Mouse (Mus musculus): ENCODE measurements at regions not wholly inside any gene's neighbourhood (a gene's known extent, or its start where the extent isn't known, plus 50 kb on each side); places are given as distances from the start of the nearest gene placed in this dataset.

- DNase-seq (ENCODE audit: inconsistent ontology term): no peak
These were observed 150.3 kb downstream of the Rpl14 start for GRCm38 (mm10) chr9:120721451-120722123.

DNA sequence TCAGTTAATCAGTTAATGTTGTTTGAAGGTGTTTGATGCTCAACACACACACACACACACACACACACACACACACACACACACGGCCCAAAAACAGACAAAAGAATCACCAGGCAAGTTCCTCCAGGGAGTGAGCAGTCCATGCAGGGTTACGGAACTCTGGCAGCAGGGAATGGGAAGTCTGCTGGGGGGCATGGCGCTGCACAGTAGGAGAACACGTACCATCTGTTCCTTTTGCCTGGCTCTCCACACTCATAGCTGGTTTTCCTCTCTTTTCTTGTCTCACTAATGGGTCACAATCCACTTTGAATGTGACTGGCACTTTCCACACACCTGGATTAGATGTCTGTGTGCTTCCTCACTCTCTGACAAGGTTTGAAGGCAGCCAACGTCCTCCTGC lies 151.8 kb downstream of the Rpl14 start:
- no peak for DNase-seq (ENCODE audit: inconsistent ontology term)

- DNase-seq (ENCODE audit: inconsistent ontology term): no peak
These were observed 160.8 kb downstream of the Rpl14 start for GRCm38 (mm10) chr9:120731952-120732622.

DNA sequence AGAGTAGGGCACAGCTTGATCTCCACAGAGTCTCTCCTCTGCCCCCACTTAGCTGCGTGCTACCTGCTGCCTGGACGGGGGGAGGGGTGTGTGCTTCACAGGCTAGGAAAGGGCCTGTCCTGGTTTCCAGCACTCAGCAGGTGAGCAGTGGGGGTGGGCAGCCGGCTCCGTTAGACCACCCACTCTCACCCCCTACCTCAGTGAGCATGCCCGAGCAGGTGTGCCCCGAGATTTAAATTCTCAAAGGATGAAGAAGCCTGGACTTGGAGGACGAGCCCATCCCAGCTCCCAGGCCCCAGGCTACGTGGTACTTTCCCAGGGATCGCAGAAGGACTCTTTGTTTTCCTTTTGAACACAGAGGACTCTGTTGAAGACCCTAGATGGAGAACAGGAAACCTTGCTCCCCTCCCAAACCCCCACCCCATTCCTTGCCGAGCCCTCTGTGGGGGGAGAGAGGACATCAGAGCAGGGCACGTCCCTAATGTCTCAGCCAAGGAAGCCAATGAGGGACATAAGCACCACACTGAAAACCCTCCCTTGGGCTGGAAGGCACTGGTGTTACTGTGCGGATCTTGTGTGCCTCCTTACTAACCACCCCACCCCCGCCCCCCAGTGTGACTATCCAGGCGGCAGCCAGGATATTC lies 161.5 kb downstream of the Rpl14 start:
- DNase-seq (ENCODE audit: inconsistent ontology term): no peak

DNA sequence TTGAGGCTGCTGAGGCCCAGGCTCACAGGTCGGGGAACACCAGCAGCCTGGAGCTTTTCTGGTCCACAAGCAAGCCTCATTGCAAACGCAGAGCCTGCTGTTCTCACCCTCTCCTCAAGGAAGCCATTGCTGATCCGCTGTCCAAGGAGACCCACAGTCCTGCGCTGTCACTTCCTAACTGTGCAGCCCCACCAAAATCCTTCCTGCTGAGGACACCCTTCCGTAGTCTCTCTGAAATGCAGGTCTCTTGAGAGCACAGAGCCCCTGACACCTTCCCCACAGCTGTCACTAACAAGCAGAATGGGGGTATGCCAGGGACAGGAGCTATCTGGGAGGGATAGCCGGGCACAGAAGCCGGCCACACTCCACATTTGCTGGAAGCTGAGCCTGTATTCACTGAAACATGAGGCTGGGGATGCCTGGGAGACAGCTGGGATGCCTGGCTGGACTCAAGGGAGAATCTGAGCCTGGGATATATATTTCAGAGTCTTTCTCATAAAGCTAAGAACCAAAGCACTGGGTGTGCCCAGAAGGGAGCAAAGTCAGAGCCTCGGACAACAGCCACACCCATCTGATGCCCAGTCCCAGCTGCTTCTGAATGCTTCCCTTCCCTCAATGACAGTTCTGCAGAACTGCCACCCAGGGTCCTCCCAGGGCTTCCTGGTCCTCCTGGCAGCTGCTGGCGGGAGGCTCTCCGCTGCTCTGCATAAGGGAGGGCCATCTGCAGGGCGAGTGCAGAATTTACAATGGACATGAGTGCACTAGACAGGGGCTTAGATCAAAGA lies 162.6 kb downstream of the Rpl14 start:
- DNase-seq (ENCODE audit: inconsistent ontology term): peak; percentile 13

DNA sequence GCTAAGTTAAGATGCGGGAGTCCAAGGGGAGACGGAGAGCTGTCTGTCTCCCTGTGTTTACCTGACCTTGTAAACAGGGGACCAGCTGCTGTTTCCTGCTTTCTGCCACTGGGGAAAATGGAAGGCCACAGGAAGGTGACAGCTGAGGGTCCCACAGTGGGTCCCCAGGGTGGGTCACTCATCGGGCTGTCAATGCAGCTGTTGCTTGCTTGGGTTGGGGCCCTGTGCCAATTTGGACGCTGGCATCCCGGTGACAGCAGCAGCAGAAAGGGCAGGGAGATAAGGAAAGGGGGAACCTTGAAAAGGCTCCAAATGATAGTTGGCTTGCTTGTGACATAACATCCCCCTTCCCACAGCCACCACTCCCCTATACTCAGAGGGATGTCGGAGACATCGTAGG lies 164.0 kb downstream of the Rpl14 start:
- no peak for DNase-seq (ENCODE audit: inconsistent ontology term)

- no peak for DNase-seq (ENCODE audit: inconsistent ontology term)
These were observed 166.7 kb downstream of the Rpl14 start for GRCm38 (mm10) chr9:120737956-120738355.

DNA sequence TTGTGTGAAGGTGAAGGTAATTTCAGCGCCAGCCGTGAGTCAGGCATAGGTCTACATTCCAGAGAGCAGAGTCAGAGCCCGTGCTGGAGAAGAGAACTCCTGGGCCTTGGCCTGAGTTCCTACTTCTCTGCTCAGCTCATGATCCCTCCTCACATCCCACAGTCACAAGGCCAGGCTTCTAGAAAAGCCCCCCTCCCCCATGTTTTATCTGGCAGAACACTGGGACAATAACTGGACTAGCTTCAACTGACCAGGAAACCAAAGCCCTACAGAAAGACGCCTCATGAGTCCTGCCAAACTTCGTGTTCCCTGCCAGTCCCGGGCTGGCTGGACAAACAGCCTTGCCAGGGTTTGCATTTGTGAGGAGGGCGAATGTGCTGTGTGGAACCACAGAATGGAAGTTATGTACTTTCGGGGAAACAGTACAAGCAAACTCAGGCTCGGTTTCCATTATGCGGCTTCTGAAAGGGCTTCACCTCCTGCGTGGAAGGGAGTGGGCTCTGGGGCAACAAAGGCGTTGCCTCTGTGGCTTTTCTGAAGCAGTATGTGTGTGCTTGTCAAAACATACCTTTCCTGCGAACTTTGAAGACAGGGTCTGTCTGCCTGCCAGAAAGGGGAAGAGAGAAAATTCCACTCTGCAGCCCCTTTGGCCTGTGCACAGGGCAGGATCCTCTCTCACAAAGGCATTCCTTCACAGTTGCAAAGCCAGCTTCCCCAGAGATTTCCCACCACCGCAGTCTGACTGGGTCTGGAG lies 168.1 kb downstream of the Rpl14 start:
- DNase-seq (ENCODE audit: inconsistent ontology term): peak; percentile 97

- DNase-seq (ENCODE audit: inconsistent ontology term): no peak
These were observed 168.8 kb downstream of the Rpl14 start for GRCm38 (mm10) chr9:120739953-120740524.

GRCm38 (mm10) chr9:120741521-120741920 lies 170.3 kb downstream of the Rpl14 start:
- DNase-seq (ENCODE audit: inconsistent ontology term): no peak

- no peak for DNase-seq (ENCODE audit: inconsistent ontology term)
These were observed 172.2 kb downstream of the Rpl14 start for GRCm38 (mm10) chr9:120743455-120743854.

DNA sequence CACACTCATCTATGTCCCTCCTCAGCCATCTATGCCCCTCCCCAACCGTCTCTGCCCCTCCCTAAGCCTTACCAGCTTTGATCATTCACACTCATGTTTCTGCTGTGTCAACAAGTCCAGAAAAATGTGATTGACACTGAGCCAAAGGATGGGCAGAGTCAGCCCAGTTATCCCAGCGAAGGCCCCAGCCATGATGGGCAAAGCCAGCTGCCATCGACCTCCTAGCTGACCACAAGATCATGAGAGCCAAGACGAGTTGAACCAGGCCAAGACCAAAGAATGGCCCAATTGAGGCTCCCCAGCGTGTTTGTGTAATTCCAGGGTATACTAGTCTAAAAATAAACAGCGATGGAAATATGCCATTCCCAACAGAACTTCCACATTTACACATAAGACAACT lies 174.4 kb downstream of the Rpl14 start:
- no peak for DNase-seq (ENCODE audit: inconsistent ontology term)

GRCm38 (mm10) chr9:120750820-120751219 lies 178.2 kb upstream of the Ctnnb1 start:
- no peak for DNase-seq (ENCODE audit: inconsistent ontology term)

GRCm38 (mm10) chr9:120751686-120752484 lies 177.1 kb upstream of the Ctnnb1 start:
- DNase-seq (ENCODE audit: inconsistent ontology term): no peak

- DNase-seq (ENCODE audit: inconsistent ontology term): no peak
These were observed 174.9 kb upstream of the Ctnnb1 start for GRCm38 (mm10) chr9:120754151-120754550.

DNA sequence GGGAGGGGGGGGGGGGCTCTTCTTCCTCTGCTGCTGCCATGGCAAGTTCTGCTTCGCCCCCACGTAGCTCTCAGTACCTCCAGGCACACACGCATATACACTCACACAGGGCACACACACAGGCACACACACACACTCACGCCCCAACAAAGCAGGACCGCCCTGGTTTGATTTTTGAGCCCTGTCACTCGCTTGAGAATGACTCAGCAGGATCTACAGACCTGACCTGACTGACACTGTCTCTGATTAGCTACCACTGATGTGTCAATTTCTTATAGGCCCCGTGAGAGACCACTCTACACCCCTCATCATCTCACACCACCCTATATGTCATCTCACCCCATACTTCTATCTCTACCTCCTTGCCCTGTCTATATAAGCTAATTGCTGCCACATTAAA lies 173.5 kb upstream of the Ctnnb1 start:
- no peak for DNase-seq (ENCODE audit: inconsistent ontology term)

GRCm38 (mm10) chr9:120758003-120758402 lies 171.0 kb upstream of the Ctnnb1 start:
- no peak for DNase-seq (ENCODE audit: inconsistent ontology term)

DNA sequence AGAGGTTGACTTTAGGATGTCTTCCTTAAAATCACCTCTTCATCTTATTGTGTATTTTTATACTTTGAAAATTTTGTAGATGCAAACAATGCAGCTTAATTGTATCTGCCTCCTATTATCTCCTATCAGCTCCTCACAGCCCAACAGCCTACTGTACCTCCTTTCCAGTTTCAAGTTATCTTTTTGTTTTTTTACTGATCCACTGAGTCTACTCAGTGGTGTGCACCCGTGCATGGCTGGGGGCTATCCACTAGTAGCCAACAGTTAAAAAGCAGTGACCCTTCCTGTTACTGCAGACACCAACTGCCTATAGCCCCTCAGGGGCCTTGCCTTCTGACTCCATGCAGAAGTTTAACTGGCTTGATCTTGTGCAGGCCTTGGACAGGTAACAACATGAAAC lies 170.4 kb upstream of the Ctnnb1 start:
- no peak for DNase-seq (ENCODE audit: inconsistent ontology term)

DNA sequence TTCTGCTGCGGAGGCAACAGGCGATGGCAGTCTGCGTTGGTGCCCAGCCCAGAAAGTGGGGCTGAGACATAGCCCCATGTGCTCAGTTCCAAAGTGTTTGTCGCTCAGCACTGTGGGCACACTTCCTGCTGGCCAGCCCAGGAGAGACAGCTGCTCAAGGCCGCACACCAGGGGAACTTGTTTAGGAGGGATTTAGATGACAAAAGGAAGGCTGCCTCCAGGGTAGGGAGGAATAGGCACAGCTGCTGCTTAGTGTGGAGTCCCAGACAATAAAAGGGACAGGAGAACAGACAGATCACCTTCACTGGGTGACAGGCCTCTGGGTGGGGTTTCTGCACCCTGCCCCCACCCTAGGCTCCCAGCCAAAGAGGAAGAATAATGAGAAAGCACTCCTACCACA lies 169.2 kb upstream of the Ctnnb1 start:
- DNase-seq (ENCODE audit: inconsistent ontology term): no peak

DNA sequence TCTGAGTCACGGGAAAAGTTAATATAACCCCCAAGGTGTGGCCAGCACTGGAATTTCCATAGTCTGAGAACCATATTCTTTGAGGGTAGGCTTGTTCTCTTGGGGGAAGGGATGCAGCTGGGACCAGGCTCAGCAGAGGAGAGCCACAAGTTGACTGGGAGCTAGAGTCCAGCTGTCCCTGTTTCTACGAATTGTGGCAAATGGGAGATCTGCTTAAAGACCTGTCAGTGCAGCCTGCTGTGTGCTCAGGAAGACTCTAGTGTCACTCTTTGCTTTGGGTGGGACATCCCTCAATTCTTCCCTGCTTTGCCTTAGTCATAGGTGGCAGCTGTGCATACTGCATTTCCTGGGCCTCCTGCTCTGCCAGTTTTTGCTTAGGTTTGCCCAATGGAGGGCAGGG lies 165.2 kb upstream of the Ctnnb1 start:
- DNase-seq (ENCODE audit: inconsistent ontology term): no peak

Measured in Muller cell, postnatal 12 days (primary cell).